Mouse (Mus musculus): ENCODE data around the gene Rnf19b. TPM values are rescaled to one million over a fixed set of nuclear protein-coding genes. Genes with fewer than 3 reads are reported as not detected.
A peak's percentile ranks its signal among the peaks of the same experiment; 100 is the strongest.

The Rnf19b gene
- polyA plus RNA-seq, 1 experiment from 2014 or later, result 5.6 TPM

- WGBS, result 14% methylated on average over 17 of the region's 17 CpGs
- peaks cover 30% of the 10 kb centered on the region for H3K4me1 ChIP-seq (ENCODE audit: control insufficient read depth, insufficient read depth, low read length)
- H3K9ac ChIP-seq (ENCODE audit: low read depth, low read length), result peak overlapping the region; percentile 37
- no peaks in the 10 kb centered on the region for H3K36me3 ChIP-seq (ENCODE audit: control insufficient read depth, insufficient read depth, low read length)
- ATAC-seq, result peak; percentile 90
- H3K27me3 ChIP-seq (replicated peaks; ENCODE audit: control insufficient read depth, insufficient read depth, low read length), result no peaks in the 10 kb centered on the region
- H3K9me3 ChIP-seq (ENCODE audit: control insufficient read depth, low read length), result no peaks in the 10 kb centered on the region
- peak overlapping the region; percentile 18 for H3K4me3 ChIP-seq (ENCODE audit: low read length)
- H3K27ac ChIP-seq (ENCODE audit: low read length), result peak overlapping the region; percentile 53
- peak overlapping the region; percentile 42 for H3K4me2 ChIP-seq (ENCODE audit: low read depth, low read length)
Observed at GRCm38 (mm10) chr4:129032963-129033951, 24.8 kb upstream of the Rnf19b start.

GRCm38 (mm10) chr4:129034224-129034623, 23.8 kb upstream of the Rnf19b start:
- no peak for ATAC-seq
- no peak overlapping the region for H3K4me2 ChIP-seq (ENCODE audit: low read depth, low read length)
- H3K4me3 ChIP-seq (ENCODE audit: low read length), result no peak overlapping the region
- H3K27ac ChIP-seq (ENCODE audit: low read length), result no peak overlapping the region; the same call in 1 of the 2 replicates
- no peaks in the 10 kb centered on the region for H3K9me3 ChIP-seq (ENCODE audit: control insufficient read depth, low read length)
- H3K27me3 ChIP-seq (replicated peaks; ENCODE audit: control insufficient read depth, insufficient read depth, low read length), result no peaks in the 10 kb centered on the region
- peaks cover 30% of the 10 kb centered on the region for H3K4me1 ChIP-seq (ENCODE audit: control insufficient read depth, insufficient read depth, low read length)
- WGBS, result 93% methylated on average over 3 of the region's 3 CpGs
- no peak overlapping the region for H3K9ac ChIP-seq (ENCODE audit: low read depth, low read length)
- no peaks in the 10 kb centered on the region for H3K36me3 ChIP-seq (ENCODE audit: control insufficient read depth, insufficient read depth, low read length)

GRCm38 (mm10) chr4:129034706-129035660, 23.1 kb upstream of the Rnf19b start:
- peak overlapping the region; percentile 39; the same call in 1 of the 2 replicates for H3K27ac ChIP-seq (ENCODE audit: low read length)
- peak; percentile 39; the same call in 1 of the 2 replicates for ATAC-seq
- no peak overlapping the region for H3K4me2 ChIP-seq (ENCODE audit: low read depth, low read length)
- 48% methylated on average over 13 of the region's 13 CpGs for WGBS
- peaks cover 30% of the 10 kb centered on the region for H3K4me1 ChIP-seq (ENCODE audit: control insufficient read depth, insufficient read depth, low read length)
- no peaks in the 10 kb centered on the region for H3K27me3 ChIP-seq (replicated peaks; ENCODE audit: control insufficient read depth, insufficient read depth, low read length)
- H3K36me3 ChIP-seq (ENCODE audit: control insufficient read depth, insufficient read depth, low read length), result no peaks in the 10 kb centered on the region
- no peak overlapping the region for H3K4me3 ChIP-seq (ENCODE audit: low read length)
- H3K9me3 ChIP-seq (ENCODE audit: control insufficient read depth, low read length), result no peaks in the 10 kb centered on the region
- no peak overlapping the region for H3K9ac ChIP-seq (ENCODE audit: low read depth, low read length)

GRCm38 (mm10) chr4:129035851-129036445, 22.1 kb upstream of the Rnf19b start:
- no peaks in the 10 kb centered on the region for H3K27me3 ChIP-seq (replicated peaks; ENCODE audit: control insufficient read depth, insufficient read depth, low read length)
- no peak for ATAC-seq
- no peak overlapping the region for H3K27ac ChIP-seq (ENCODE audit: low read length)
- no peak overlapping the region for H3K9ac ChIP-seq (ENCODE audit: low read depth, low read length)
- WGBS, result 50% methylated on average over 7 of the region's 7 CpGs
- no peaks in the 10 kb centered on the region for H3K36me3 ChIP-seq (ENCODE audit: control insufficient read depth, insufficient read depth, low read length)
- peaks cover 30% of the 10 kb centered on the region for H3K4me1 ChIP-seq (ENCODE audit: control insufficient read depth, insufficient read depth, low read length)
- no peak overlapping the region for H3K4me2 ChIP-seq (ENCODE audit: low read depth, low read length)
- no peaks in the 10 kb centered on the region for H3K9me3 ChIP-seq (ENCODE audit: control insufficient read depth, low read length)
- no peak overlapping the region for H3K4me3 ChIP-seq (ENCODE audit: low read length)

GRCm38 (mm10) chr4:129047721-129048421, 10.2 kb upstream of the Rnf19b start:
- H3K4me1 ChIP-seq (ENCODE audit: control insufficient read depth, insufficient read depth, low read length), result peaks cover 19% of the 10 kb centered on the region
- 16% methylated on average over 15 of the region's 15 CpGs for WGBS
- H3K27me3 ChIP-seq (replicated peaks; ENCODE audit: control insufficient read depth, insufficient read depth, low read length), result peaks cover 8% of the 10 kb centered on the region; the same call in 1 of the 2 replicates
- no peaks in the 10 kb centered on the region for H3K9me3 ChIP-seq (ENCODE audit: control insufficient read depth, low read length)
- no peak overlapping the region for H3K9ac ChIP-seq (ENCODE audit: low read depth, low read length)
- H3K27ac ChIP-seq (ENCODE audit: low read length), result no peak overlapping the region
- no peak for ATAC-seq
- H3K4me2 ChIP-seq (ENCODE audit: low read depth, low read length), result peak overlapping the region; percentile 94
- H3K4me3 ChIP-seq (ENCODE audit: low read length), result peak overlapping the region; percentile 58
- no peaks in the 10 kb centered on the region for H3K36me3 ChIP-seq (ENCODE audit: control insufficient read depth, insufficient read depth, low read length)

- peak; percentile 81 for ATAC-seq
- peak overlapping the region; percentile 58 for H3K4me3 ChIP-seq (ENCODE audit: low read length)
Observed at GRCm38 (mm10) chr4:129048501-129049305, 9.4 kb upstream of the Rnf19b start.

GRCm38 (mm10) chr4:129049306-129050011, 8.6 kb upstream of the Rnf19b start:
- 5% methylated on average over 23 of the region's 23 CpGs for WGBS
- peak overlapping the region; percentile 39 for H3K27ac ChIP-seq (ENCODE audit: low read length)
- ATAC-seq, result no peak; the same call in 1 of the 2 replicates

More at GRCm38 (mm10) chr4:129048501-129049305, 9.4 kb upstream of the Rnf19b start:
- peaks cover 8% of the 10 kb centered on the region; the same call in 1 of the 2 replicates for H3K27me3 ChIP-seq (replicated peaks; ENCODE audit: control insufficient read depth, insufficient read depth, low read length)
- peak overlapping the region; percentile 94 for H3K4me2 ChIP-seq (ENCODE audit: low read depth, low read length)
- no peaks in the 10 kb centered on the region for H3K9me3 ChIP-seq (ENCODE audit: control insufficient read depth, low read length)
- H3K4me1 ChIP-seq (ENCODE audit: control insufficient read depth, insufficient read depth, low read length), result peaks cover 19% of the 10 kb centered on the region
- peak overlapping the region; percentile 39 for H3K27ac ChIP-seq (ENCODE audit: low read length)
- WGBS, result under 1% methylated on average over 51 of the region's 52 CpGs
- H3K9ac ChIP-seq (ENCODE audit: low read depth, low read length), result peak overlapping the region; percentile 67
- H3K36me3 ChIP-seq (ENCODE audit: control insufficient read depth, insufficient read depth, low read length), result no peaks in the 10 kb centered on the region

More at GRCm38 (mm10) chr4:129049306-129050011, 8.6 kb upstream of the Rnf19b start:
- Histone ChIP-seq H3K4me2 (ENCODE audit: low read depth, low read length) (peak overlapping the region; percentile 94), H3K4me3 (ENCODE audit: low read length) (peak overlapping the region; percentile 58), H3K36me3 (ENCODE audit: control insufficient read depth, insufficient read depth, low read length) (no peaks in the 10 kb centered on the region), H3K27me3 (replicated peaks; ENCODE audit: control insufficient read depth, insufficient read depth, low read length) (peaks cover 8% of the 10 kb centered on the region; the same call in 1 of the 2 replicates), H3K9me3 (ENCODE audit: control insufficient read depth, low read length) (no peaks in the 10 kb centered on the region), H3K4me1 (ENCODE audit: control insufficient read depth, insufficient read depth, low read length) (peaks cover 19% of the 10 kb centered on the region), H3K9ac (ENCODE audit: low read depth, low read length) (peak overlapping the region; percentile 67)

All from intestine, embryonic 16.5 days (tissue).